Comparison of ENCODE assay signal across 8 mouse cellular contexts in genomic region chr10:75853452-75853851, GRCm38 (mm10). TPM values are rescaled to one million over a fixed set of nuclear protein-coding genes. Genes with fewer than 3 reads are reported as not detected.
DNase-seq lines count a peak whose midpoint lies in the region; ATAC-seq lines count a peak whose summit lies in the region.
"Had no signal": no experiment of that assay in that cellular context is flagged by ENCODE, and none has a peak within 500 bp of the region (broad histone marks: within the 10 kb centered on the region; RNA-seq: fewer than 3 reads in every experiment).

No protein-coding gene starts in this region.

- 34% methylated on average over 10 of the region's 10 CpGs for WGBS in intestine, embryonic 14.5 days
- WGBS in midbrain, embryonic 10.5 days: 37% methylated on average over 10 of the region's 10 CpGs

- peaks cover 18% of the 10 kb centered on the region for H3K36me3 ChIP-seq in intestine, embryonic 14.5 days (ENCODE audit: control insufficient read depth, insufficient read depth, low read length)
- H3K36me3 ChIP-seq in midbrain, embryonic 10.5 days: peaks cover 29% of the 10 kb centered on the region

- H3K9ac ChIP-seq in intestine, embryonic 14.5 days (ENCODE audit: low read length): no peak overlapping the region

- H3K4me2 ChIP-seq in intestine, embryonic 14.5 days (ENCODE audit: low read length): no peak overlapping the region

- no peaks in the 10 kb centered on the region for H3K27me3 ChIP-seq in intestine, embryonic 14.5 days (replicated peaks; ENCODE audit: control insufficient read depth, insufficient read depth, low read length)
- H3K27me3 ChIP-seq in midbrain, embryonic 10.5 days (ENCODE audit: low read depth, poor library complexity, severe bottlenecking): peaks cover 12% of the 10 kb centered on the region

- intact Hi-C loops in left cerebral cortex, postnatal 25 days (cut with DNase I): loop anchor here (1.0 to 5.0 kb wide), 4 partner anchors 91 to 266 kb away; partner anchors contain the start of genes Cabin1 and Ggt5

- H3K4me3 ChIP-seq in intestine, embryonic 14.5 days (ENCODE audit: low read depth, low read length): no peak overlapping the region
- H3K4me3 ChIP-seq in midbrain, embryonic 10.5 days: no peak overlapping the region

- DNase-seq in adipocyte (ENCODE audit: low spot score): peak; percentile 94
- peak; percentile 93 to 96 for DNase-seq in cerebellum, postnatal 10 days
- DNase-seq in frontal cortex, postnatal 36 days (ENCODE audit: low spot score in 2 of 2): peak; percentile 79 to 87
- DNase-seq in intestine, embryonic 14.5 days (ENCODE audit: low spot score): peak; percentile 88
- DNase-seq in left cerebral cortex, postnatal 25 days (ENCODE audit: low spot score in 2 of 2): peak; percentile 82 to 89
- DNase-seq in midbrain, embryonic 10.5 days (ENCODE audit: low spot score): peak; percentile 78
- peak; percentile 70 for DNase-seq in spleen, adult 12 weeks (ENCODE audit: low spot score)

- 0 out of 2 replicates have a peak, but pooled peaks have one; percentile 18 for ATAC-seq in intestine, embryonic 14.5 days (replicated peaks; ENCODE audit: low FRiP score, low TSS enrichment, low read depth)

- peaks cover 15% of the 10 kb centered on the region for H3K4me1 ChIP-seq in intestine, embryonic 14.5 days (replicated peaks; ENCODE audit: control insufficient read depth, insufficient read depth, low read length)
- H3K4me1 ChIP-seq in midbrain, embryonic 10.5 days: peaks cover 38% of the 10 kb centered on the region

- H3K27ac ChIP-seq in intestine, embryonic 14.5 days (ENCODE audit: low read depth): no peak overlapping the region
- H3K27ac ChIP-seq in midbrain, embryonic 10.5 days (replicated peaks): no peak overlapping the region; the same call in 1 of the 2 replicates
- H3K27ac ChIP-seq: macrophage had no signal

- no peaks in the 10 kb centered on the region for H3K9me3 ChIP-seq in intestine, embryonic 14.5 days (ENCODE audit: control insufficient read depth, low read length)
- no peaks in the 10 kb centered on the region for H3K9me3 ChIP-seq in midbrain, embryonic 10.5 days (replicated peaks)

RNA-seq across cellular contexts. Expression of gene Mif, which starts 6.6 kb away (rescaled TPM):
- polyA plus RNA-seq in intestine, embryonic 14.5 days (2014; fragmentation: Nextera tagmentation; extraction: Ambion mirVana): 3,019 and 3,193 TPM in 2 replicates
- 100 to 1,000 TPM; 522 to 530 TPM for total RNA-seq in left cerebral cortex, postnatal 25 days (2021)
- 2,515 and 3,289 TPM in 2 replicates for polyA plus RNA-seq in midbrain, embryonic 10.5 days (2016; fragmentation: Nextera tagmentation; extraction: Ambion mirVana)

RNA-seq across cellular contexts. Expression of gene Gstt2, which starts 16.2 kb away (rescaled TPM):
- polyA plus RNA-seq in intestine, embryonic 14.5 days (2014; fragmentation: Nextera tagmentation; extraction: Ambion mirVana): 39.6 and 41.3 TPM in 2 replicates
- total RNA-seq in left cerebral cortex, postnatal 25 days (2021): 1 to 10 TPM; 4.0 to 5.5 TPM
- 7.6 and 8.3 TPM in 2 replicates for polyA plus RNA-seq in midbrain, embryonic 10.5 days (2016; fragmentation: Nextera tagmentation; extraction: Ambion mirVana)

RNA-seq across cellular contexts. Expression of gene Gstt4, which starts 31.1 kb away (rescaled TPM):
- polyA plus RNA-seq in intestine, embryonic 14.5 days (2014; fragmentation: Nextera tagmentation; extraction: Ambion mirVana): not detected in 2 replicates
- not detected for total RNA-seq in left cerebral cortex, postnatal 25 days (2021)
- not detected in 2 replicates for polyA plus RNA-seq in midbrain, embryonic 10.5 days (2016; fragmentation: Nextera tagmentation; extraction: Ambion mirVana)
- polyA plus RNA-seq: macrophage had no signal

RNA-seq across cellular contexts. Expression of gene Derl3, which starts 39.8 kb away (rescaled TPM):
- polyA plus RNA-seq in intestine, embryonic 14.5 days (2014; fragmentation: Nextera tagmentation; extraction: Ambion mirVana): 2.2 and 2.6 TPM in 2 replicates
- 1 to 10 TPM; 2.8 to 3.4 TPM for total RNA-seq in left cerebral cortex, postnatal 25 days (2021)
- polyA plus RNA-seq in midbrain, embryonic 10.5 days (2016; fragmentation: Nextera tagmentation; extraction: Ambion mirVana): 1.4 and 1.8 TPM in 2 replicates
- polyA plus RNA-seq: macrophage had no signal

RNA-seq across cellular contexts. Expression of gene Gstt1, which starts 55.1 kb away (rescaled TPM):
- polyA plus RNA-seq in intestine, embryonic 14.5 days (2014; fragmentation: Nextera tagmentation; extraction: Ambion mirVana): 11.4 and 11.6 TPM in 2 replicates
- total RNA-seq in left cerebral cortex, postnatal 25 days (2021): 1 to 10 TPM; 6.2 to 7.0 TPM
- 3.0 and 4.7 TPM in 2 replicates for polyA plus RNA-seq in midbrain, embryonic 10.5 days (2016; fragmentation: Nextera tagmentation; extraction: Ambion mirVana)
